Mouse (Mus musculus) gastrocnemius, adult 8-10 months (tissue): ENCODE data around the gene Stat4. TPM values are rescaled to one million over a fixed set of nuclear protein-coding genes. Genes with fewer than 3 reads are reported as not detected.
"Not testable (repeated sequence)": the region's sequence is repeated elsewhere in the genome, so short reads cannot be mapped to it uniquely, and the experiment has no call there.

Experiments used
- DNase-seq, 2 experiments: peaks; one replicate each; pipeline ENCODE4 v3.0.0; 2022; ENCODE audit warnings: low spot score in 2 of 2
- total RNA-seq, 4 experiments: library from RNA; stranded (reverse); gene quantifications; 2 replicates each; pipeline ENCODE4 v1.2.4; 2022

Stat4 gene
- total RNA-seq, 4 experiments from 2014 or later: not detected

- DNase-seq: no peak
Observed at GRCm38 (mm10) chr1:52028686-52029085, 41.7 kb downstream of the Stat4 start.

- DNase-seq: no peak
Observed at GRCm38 (mm10) chr1:52034816-52035752, 48.1 kb downstream of the Stat4 start.

- DNase-seq: no peak
Observed at GRCm38 (mm10) chr1:52039151-52039550, 52.2 kb downstream of the Stat4 start.

GRCm38 (mm10) chr1:52039626-52040025 is 52.7 kb downstream of the Stat4 start:
- DNase-seq: no peak

- no peak for DNase-seq
Observed at GRCm38 (mm10) chr1:52040366-52041061, 53.6 kb downstream of the Stat4 start.

GRCm38 (mm10) chr1:52043191-52043590 is 56.2 kb downstream of the Stat4 start:
- DNase-seq: no peak

- not testable (repeated sequence) for DNase-seq
Observed at GRCm38 (mm10) chr1:52046891-52047290, 59.9 kb downstream of the Stat4 start.

- no peak for DNase-seq
Observed at GRCm38 (mm10) chr1:52048711-52049110, 61.8 kb downstream of the Stat4 start.

- no peak for DNase-seq
Observed at GRCm38 (mm10) chr1:52049827-52050226, 62.9 kb downstream of the Stat4 start.

- DNase-seq: no peak
Observed at GRCm38 (mm10) chr1:52051542-52051941, 64.6 kb downstream of the Stat4 start.

- no peak for DNase-seq
Observed at GRCm38 (mm10) chr1:52052910-52053309, 66.0 kb downstream of the Stat4 start.

- DNase-seq: no peak
Observed at GRCm38 (mm10) chr1:52055947-52056346, 69.0 kb downstream of the Stat4 start.

GRCm38 (mm10) chr1:52057153-52057552 is 70.2 kb downstream of the Stat4 start:
- DNase-seq: no peak

- no peak for DNase-seq
Observed at GRCm38 (mm10) chr1:52066276-52066675, 79.3 kb downstream of the Stat4 start.

GRCm38 (mm10) chr1:52066694-52067093 is 79.7 kb downstream of the Stat4 start:
- no peak for DNase-seq

- DNase-seq: no peak
Observed at GRCm38 (mm10) chr1:52079724-52080367, 92.9 kb downstream of the Stat4 start.

- DNase-seq: no peak
Observed at GRCm38 (mm10) chr1:52080375-52080774, 93.4 kb downstream of the Stat4 start.

GRCm38 (mm10) chr1:52086236-52086635 is 99.3 kb downstream of the Stat4 start:
- no peak for DNase-seq

GRCm38 (mm10) chr1:52087128-52087527 is 100.2 kb downstream of the Stat4 start:
- no peak for DNase-seq

- no peak for DNase-seq
Observed at GRCm38 (mm10) chr1:52088634-52089033, 101.7 kb downstream of the Stat4 start.

- no peak for DNase-seq
Observed at GRCm38 (mm10) chr1:52098618-52099232, 111.8 kb downstream of the Stat4 start.

GRCm38 (mm10) chr1:52100496-52100895 is 113.5 kb downstream of the Stat4 start:
- no peak for DNase-seq
